ENCODE assay signal across 9 mouse cellular contexts in genomic region chr16:13257528-13257835, GRCm38 (mm10). TPM values are rescaled to one million over a fixed set of nuclear protein-coding genes. Genes with fewer than 3 reads are reported as not detected.
DNase-seq lines count a peak whose midpoint lies in the region; ATAC-seq and TF ChIP-seq lines count a peak whose summit lies in the region.
"Had no signal": no experiment of that assay in that cellular context is flagged by ENCODE, and none has a peak within 500 bp of the region (broad histone marks: within the 10 kb centered on the region; RNA-seq: fewer than 3 reads in every experiment).

No protein-coding gene starts in this region.

- H3K36me3 ChIP-seq in kidney, embryonic 15.5 days: no peaks in the 10 kb centered on the region
- no peaks in the 10 kb centered on the region for H3K36me3 ChIP-seq in embryonic facial prominence, embryonic 11.5 days (replicated peaks; ENCODE audit: control insufficient read depth, insufficient read depth, low read depth, low read length)
- H3K36me3 ChIP-seq in hindbrain, postnatal 0 days (ENCODE audit: insufficient read depth, low read length): no peaks in the 10 kb centered on the region
- H3K36me3 ChIP-seq in midbrain, postnatal 0 days (ENCODE audit: insufficient read depth, low read length): no peaks in the 10 kb centered on the region

- 43% methylated on average over 5 of the region's 5 CpGs for WGBS in kidney, embryonic 15.5 days
- WGBS in embryonic facial prominence, embryonic 11.5 days: 53% methylated on average over 5 of the region's 5 CpGs
- WGBS in hindbrain, postnatal 0 days: 19% methylated on average over 5 of the region's 5 CpGs
- WGBS in midbrain, postnatal 0 days: 32% methylated on average over 5 of the region's 5 CpGs

- ATAC-seq in kidney, embryonic 15.5 days (replicated peaks; ENCODE audit: low FRiP score): no peak
- ATAC-seq in embryonic facial prominence, embryonic 11.5 days (replicated peaks; ENCODE audit: insufficient number of reproducible peaks, low FRiP score, low TSS enrichment, low read depth): no peak
- no peak for ATAC-seq in hindbrain, postnatal 0 days
- no peak for ATAC-seq in midbrain, postnatal 0 days (ENCODE audit: low FRiP score)

- H3K9me3 ChIP-seq in kidney, embryonic 15.5 days (replicated peaks): no peaks in the 10 kb centered on the region
- H3K9me3 ChIP-seq in embryonic facial prominence, embryonic 11.5 days (replicated peaks; ENCODE audit: control insufficient read depth, low read length): no peaks in the 10 kb centered on the region
- no peaks in the 10 kb centered on the region for H3K9me3 ChIP-seq in hindbrain, postnatal 0 days (ENCODE audit: low read length)
- H3K9me3 ChIP-seq in midbrain, postnatal 0 days (ENCODE audit: low read length): no peaks in the 10 kb centered on the region

- peak overlapping the region; percentile 89 for H3K4me2 ChIP-seq in kidney, embryonic 15.5 days
- peak overlapping the region; percentile 82 for H3K4me2 ChIP-seq in embryonic facial prominence, embryonic 11.5 days (ENCODE audit: low read depth, low read length)
- H3K4me2 ChIP-seq in hindbrain, postnatal 0 days (ENCODE audit: low read depth, low read length): peak overlapping the region; percentile 98
- peak overlapping the region; percentile 90 for H3K4me2 ChIP-seq in midbrain, postnatal 0 days (ENCODE audit: low read depth, low read length, poor library complexity, severe bottlenecking)

- H3K4me3 ChIP-seq in kidney, embryonic 15.5 days (replicated peaks): peak overlapping the region; percentile 85
- peak overlapping the region; percentile 87 for H3K4me3 ChIP-seq in embryonic facial prominence, embryonic 11.5 days (ENCODE audit: low read depth, low read length)
- peak overlapping the region; percentile 89 for H3K4me3 ChIP-seq in hindbrain, postnatal 0 days (ENCODE audit: low read length)
- peak overlapping the region; percentile 83 for H3K4me3 ChIP-seq in midbrain, postnatal 0 days (ENCODE audit: low read depth, low read length)

- TF ChIP-seq CTCF in hindbrain, postnatal 0 days (IDR thresholded peaks at IDR 0.05; ENCODE audit: low read depth): no peak
- TF ChIP-seq CTCF in midbrain, postnatal 0 days (IDR thresholded peaks at IDR 0.05): no peak

- no peak overlapping the region for H3K27ac ChIP-seq in kidney, embryonic 15.5 days
- no peak overlapping the region for H3K27ac ChIP-seq in embryonic facial prominence, embryonic 11.5 days (replicated peaks; ENCODE audit: low read depth, low read length)
- H3K27ac ChIP-seq in hindbrain, postnatal 0 days: no peak overlapping the region
- H3K27ac ChIP-seq in midbrain, postnatal 0 days (ENCODE audit: low read depth, low read length): no peak overlapping the region

- H3K4me1 ChIP-seq in kidney, embryonic 15.5 days: peaks cover 24% of the 10 kb centered on the region
- H3K4me1 ChIP-seq in embryonic facial prominence, embryonic 11.5 days (ENCODE audit: control insufficient read depth, insufficient read depth, low read length): no peaks in the 10 kb centered on the region
- peaks cover 9% of the 10 kb centered on the region for H3K4me1 ChIP-seq in hindbrain, postnatal 0 days (ENCODE audit: insufficient read depth, low read length)
- H3K4me1 ChIP-seq in midbrain, postnatal 0 days (ENCODE audit: insufficient read depth, low read length): no peaks in the 10 kb centered on the region; the same call in 1 of the 2 replicates

- peak overlapping the region; percentile 90 for H3K9ac ChIP-seq in kidney, embryonic 15.5 days
- H3K9ac ChIP-seq in embryonic facial prominence, embryonic 11.5 days (replicated peaks; ENCODE audit: low read length): peak overlapping the region; percentile 94
- no peak overlapping the region for H3K9ac ChIP-seq in hindbrain, postnatal 0 days (replicated peaks; ENCODE audit: low read length)
- H3K9ac ChIP-seq in midbrain, postnatal 0 days (replicated peaks; ENCODE audit: low read length, poor library complexity, severe bottlenecking): no peak overlapping the region

- DNase-seq in kidney, adult 18-20 months: no peak
- DNase-seq in embryonic facial prominence, embryonic 11.5 days (ENCODE audit: low spot score): no peak
- no peak for DNase-seq in hindbrain, postnatal 0 days (ENCODE audit: low spot score)
- no peak for DNase-seq in midbrain, postnatal 0 days (ENCODE audit: low spot score)
- DNase-seq in ovary, adult 18-20 months (ENCODE audit: low spot score): no peak
- no peak for DNase-seq in layer of hippocampus, postnatal 36 days
- DNase-seq in kidney, postnatal 14 days: no peak

- no peaks in the 10 kb centered on the region for H3K27me3 ChIP-seq in kidney, embryonic 15.5 days
- H3K27me3 ChIP-seq in embryonic facial prominence, embryonic 11.5 days (ENCODE audit: control insufficient read depth, insufficient read depth, low read length): no peaks in the 10 kb centered on the region
- no peaks in the 10 kb centered on the region for H3K27me3 ChIP-seq in hindbrain, postnatal 0 days (ENCODE audit: insufficient read depth, low read length)
- no peaks in the 10 kb centered on the region for H3K27me3 ChIP-seq in midbrain, postnatal 0 days (ENCODE audit: insufficient read depth, low read length)
- H3K27me3 ChIP-seq: Patski had no signal

RNA-seq across cellular contexts. Expression of gene Mrtfb, which starts 1.2 kb away (rescaled TPM):
- polyA plus RNA-seq in kidney, embryonic 15.5 days (2015; fragmentation: Nextera tagmentation; extraction: Ambion mirVana): 19.9 and 21.2 TPM in 2 replicates
- polyA plus RNA-seq in embryonic facial prominence, embryonic 11.5 days (2014; fragmentation: Nextera tagmentation; extraction: Ambion mirVana): 25.2 and 26.2 TPM in 2 replicates
- 19.3 and 20.0 TPM in 2 replicates for total RNA-seq in hindbrain, postnatal 0 days (2014; rRNA removed)
- polyA plus RNA-seq in hindbrain, postnatal 0 days (2015; fragmentation: Nextera tagmentation; extraction: Ambion mirVana): 11.5 and 11.6 TPM in 2 replicates
- total RNA-seq in midbrain, postnatal 0 days (2014; rRNA removed): 24.1 and 24.2 TPM in 2 replicates
- 13.8 TPM in 2 replicates for polyA plus RNA-seq in midbrain, postnatal 0 days (2015; fragmentation: Nextera tagmentation; extraction: Ambion mirVana)
- 100 to 1,000 TPM; 156 to 177 TPM for total RNA-seq in layer of hippocampus, postnatal 36 days (2021)

Comparison
In these comparisons a context has a peak if more than half of its experiments do, and no peak if none do; other contexts are left out.
1. H3K9ac ChIP-seq: peak in kidney, embryonic 15.5 days (single experiment) and embryonic facial prominence, embryonic 11.5 days (single experiment); none in hindbrain, postnatal 0 days (single experiment) and midbrain, postnatal 0 days (single experiment).
2. Peak in every context shown above with its lines, with median percentiles within 50 percentile points of each other: H3K4me2 ChIP-seq and H3K4me3 ChIP-seq.